Mouse (Mus musculus) forebrain, embryonic 15.5 days (tissue): ENCODE measurements around the gene Napsa. TPM values are rescaled to one million over a fixed set of nuclear protein-coding genes. Genes with fewer than 3 reads are reported as not detected.
A peak's percentile ranks its signal among the peaks of the same experiment; 100 is the strongest.

Source experiments
- ATAC-seq: fragments of 200-750 bp; cut with Nextera tagmentation; replicated peaks from 2 replicates; pipeline ENCODE4 v1.8.0; 2017; ENCODE audit warnings: mild to moderate bottlenecking, moderate TSS enrichment, moderate library complexity
- H3K27ac ChIP-seq: fragments of 300-500 bp; sonication (generic); replicated peaks from 2 replicates; pipeline ENCODE4 v1.5.1; 2015; ENCODE audit warnings: mild to moderate bottlenecking, inconsistent platforms
- H3K27me3 ChIP-seq: fragments of 300-500 bp; sonication (generic); 2 replicates; pipeline ENCODE4 v1.6.1; 2015; ENCODE audit warnings: inconsistent platforms
- H3K36me3 ChIP-seq: fragments of 300-500 bp; sonication (generic); 2 replicates; pipeline ENCODE4 v1.6.1; 2015; ENCODE audit warnings: mild to moderate bottlenecking, inconsistent platforms
- H3K4me1 ChIP-seq: fragments of 300-500 bp; sonication (generic); 2 replicates; pipeline ENCODE4 v1.6.1; 2015; ENCODE audit warnings: inconsistent platforms
- H3K4me2 ChIP-seq: fragments of 300-500 bp; sonication (generic); replicated peaks from 2 replicates; pipeline ENCODE4 v1.6.1; 2015; ENCODE audit warnings: mild to moderate bottlenecking, inconsistent platforms
- H3K4me3 ChIP-seq: fragments of 300-500 bp; sonication (generic); 2 replicates; pipeline ENCODE4 v1.5.1; 2015; ENCODE audit warnings: mild to moderate bottlenecking, inconsistent platforms
- H3K9ac ChIP-seq: fragments of 300-500 bp; sonication (generic); replicated peaks from 2 replicates; pipeline ENCODE4 v1.6.1; 2015; ENCODE audit warnings: mild to moderate bottlenecking, inconsistent platforms
- H3K9me3 ChIP-seq: fragments of 300-500 bp; sonication (generic); 2 replicates; pipeline ENCODE4 v1.6.1; 2016; ENCODE audit warnings: inconsistent platforms
- WGBS: fragments of 180-500 bp; shearing (Covaris S2); methylation state at CpG from one replicate; pipeline ENCODE4 v1.1.7; 2015; ENCODE audit warnings: mixed read lengths; 5-methylcytosine and 5-hydroxymethylcytosine counted together
- polyA plus RNA-seq: library from polyadenylated mRNA; unstranded; fragments of >200 nt; fragmentation: Nextera tagmentation; extraction: Ambion mirVana; gene quantifications from 2 replicates; pipeline ENCODE4 v1.2.1, GENCODE M21; 2015

Napsa gene
- polyA plus RNA-seq, 1 experiment from 2014 or later, result 1.6 TPM

GRCm38 (mm10) chr7:44591348-44592116 lies 19.4 kb downstream of the Napsa start:
- H3K36me3 ChIP-seq, result no peaks in the 10 kb centered on the region
- peak overlapping the region; percentile 58 for H3K9ac ChIP-seq
- no peak for ATAC-seq
- under 1% methylated on average over 58 of the region's 60 CpGs for WGBS
- peak overlapping the region; percentile 97 for H3K4me2 ChIP-seq
- H3K4me3 ChIP-seq, result peak overlapping the region; percentile 64
- no peaks in the 10 kb centered on the region for H3K9me3 ChIP-seq
- peaks cover 70% of the 10 kb centered on the region for H3K4me1 ChIP-seq
- H3K27me3 ChIP-seq, result peaks cover 27% of the 10 kb centered on the region
- no peak overlapping the region for H3K27ac ChIP-seq

GRCm38 (mm10) chr7:44593051-44593450 lies 20.9 kb downstream of the Napsa start:
- H3K4me3 ChIP-seq, result peak overlapping the region; percentile 64
- no peak overlapping the region for H3K27ac ChIP-seq
- H3K27me3 ChIP-seq, result peaks cover 19% of the 10 kb centered on the region
- no peak overlapping the region for H3K9ac ChIP-seq
- H3K4me2 ChIP-seq, result peak overlapping the region; percentile 97
- H3K9me3 ChIP-seq, result no peaks in the 10 kb centered on the region
- 2% methylated on average over 15 of the region's 15 CpGs for WGBS
- ATAC-seq, result no peak
- H3K4me1 ChIP-seq, result peaks cover 59% of the 10 kb centered on the region
- H3K36me3 ChIP-seq, result no peaks in the 10 kb centered on the region

GRCm38 (mm10) chr7:44593775-44594174 lies 21.6 kb downstream of the Napsa start:
- H3K9ac ChIP-seq, result peak overlapping the region; percentile 62
- H3K4me2 ChIP-seq, result peak overlapping the region; percentile 97
- peaks cover 52% of the 10 kb centered on the region for H3K4me1 ChIP-seq
- 0% methylated on average over 22 of the region's 22 CpGs for WGBS
- H3K4me3 ChIP-seq, result peak overlapping the region; percentile 51
- H3K27ac ChIP-seq, result peak overlapping the region; percentile 78
- H3K9me3 ChIP-seq, result no peaks in the 10 kb centered on the region
- peaks cover 19% of the 10 kb centered on the region for H3K27me3 ChIP-seq
- ATAC-seq, result peak; percentile 41
- no peaks in the 10 kb centered on the region for H3K36me3 ChIP-seq

GRCm38 (mm10) chr7:44594291-44594690 lies 22.1 kb downstream of the Napsa start:
- no peak for ATAC-seq
- 30% methylated on average over 6 of the region's 6 CpGs for WGBS

GRCm38 (mm10) chr7:44595131-44595561 lies 23.0 kb downstream of the Napsa start:
- H3K27ac ChIP-seq, result 0 out of 2 replicates have a peak overlapping the region, but pooled peaks have one; percentile 78
- WGBS, result 94% methylated on average over 20 of the region's 20 CpGs

More at GRCm38 (mm10) chr7:44594291-44594690, 22.1 kb downstream of the Napsa start:
- Histone ChIP-seq H3K4me2 (peak overlapping the region; percentile 97), H3K36me3 (no peaks in the 10 kb centered on the region), H3K9ac (peak overlapping the region; percentile 62), H3K4me1 (peaks cover 47% of the 10 kb centered on the region), H3K27ac (peak overlapping the region; percentile 78), H3K4me3 (peak overlapping the region; percentile 51), H3K9me3 (no peaks in the 10 kb centered on the region), H3K27me3 (peaks cover 19% of the 10 kb centered on the region)

GRCm38 (mm10) chr7:44596051-44596450 lies 23.9 kb downstream of the Napsa start:
- no peaks in the 10 kb centered on the region for H3K9me3 ChIP-seq
- no peak overlapping the region for H3K4me3 ChIP-seq
- no peak overlapping the region for H3K4me2 ChIP-seq
- H3K27me3 ChIP-seq, result peaks cover 22% of the 10 kb centered on the region
- H3K9ac ChIP-seq, result no peak overlapping the region
- 90% methylated on average over 5 of the region's 6 CpGs for WGBS
- no peak for ATAC-seq
- no peak overlapping the region for H3K27ac ChIP-seq
- H3K36me3 ChIP-seq, result no peaks in the 10 kb centered on the region
- peaks cover 37% of the 10 kb centered on the region for H3K4me1 ChIP-seq

More at GRCm38 (mm10) chr7:44595131-44595561, 23.0 kb downstream of the Napsa start:
- Histone ChIP-seq H3K9me3 (no peaks in the 10 kb centered on the region), H3K27me3 (peaks cover 19% of the 10 kb centered on the region), H3K4me3 (no peak overlapping the region), H3K4me1 (peaks cover 39% of the 10 kb centered on the region), H3K9ac (no peak overlapping the region), H3K4me2 (no peak overlapping the region), H3K36me3 (no peaks in the 10 kb centered on the region)
- no peak for ATAC-seq

GRCm38 (mm10) chr7:44596996-44597538 lies 24.9 kb downstream of the Napsa start:
- peaks cover 32% of the 10 kb centered on the region for H3K4me1 ChIP-seq
- H3K4me2 ChIP-seq, result no peak overlapping the region
- no peak overlapping the region for H3K9ac ChIP-seq
- no peak for ATAC-seq
- H3K9me3 ChIP-seq, result no peaks in the 10 kb centered on the region
- H3K36me3 ChIP-seq, result no peaks in the 10 kb centered on the region
- 71% methylated on average over 5 of the region's 5 CpGs for WGBS
- no peak overlapping the region for H3K27ac ChIP-seq
- no peak overlapping the region for H3K4me3 ChIP-seq
- H3K27me3 ChIP-seq, result peaks cover 24% of the 10 kb centered on the region

- Histone ChIP-seq H3K4me1 (peaks cover 32% of the 10 kb centered on the region), H3K9ac (no peak overlapping the region), H3K9me3 (no peaks in the 10 kb centered on the region), H3K4me3 (no peak overlapping the region), H3K27ac (no peak overlapping the region), H3K36me3 (no peaks in the 10 kb centered on the region), H3K27me3 (peaks cover 23% of the 10 kb centered on the region), H3K4me2 (no peak overlapping the region)
- no peak for ATAC-seq
- 86% methylated on average over 4 of the region's 4 CpGs for WGBS
Measured at GRCm38 (mm10) chr7:44597666-44598065, 25.5 kb downstream of the Napsa start.

GRCm38 (mm10) chr7:44598336-44598735 lies 26.2 kb downstream of the Napsa start:
- Histone ChIP-seq H3K9me3 (no peaks in the 10 kb centered on the region), H3K4me1 (peaks cover 26% of the 10 kb centered on the region), H3K27ac (no peak overlapping the region), H3K9ac (no peak overlapping the region), H3K36me3 (no peaks in the 10 kb centered on the region), H3K4me2 (no peak overlapping the region), H3K27me3 (peaks cover 21% of the 10 kb centered on the region), H3K4me3 (no peak overlapping the region)
- WGBS, result 85% methylated on average over 11 of the region's 12 CpGs
- ATAC-seq, result no peak

- WGBS, result 84% methylated on average over 10 of the region's 10 CpGs
- Histone ChIP-seq H3K4me1 (peaks cover 20% of the 10 kb centered on the region), H3K27me3 (peaks cover 42% of the 10 kb centered on the region), H3K9me3 (no peaks in the 10 kb centered on the region), H3K27ac (no peak overlapping the region), H3K4me2 (no peak overlapping the region), H3K9ac (no peak overlapping the region), H3K4me3 (no peak overlapping the region), H3K36me3 (no peaks in the 10 kb centered on the region)
- ATAC-seq, result no peak
Measured at GRCm38 (mm10) chr7:44600691-44601262, 28.6 kb downstream of the Napsa start.

GRCm38 (mm10) chr7:44601646-44602045 lies 29.5 kb downstream of the Napsa start:
- Histone ChIP-seq H3K4me2 (no peak overlapping the region), H3K27me3 (peaks cover 50% of the 10 kb centered on the region), H3K4me1 (peaks cover 20% of the 10 kb centered on the region), H3K36me3 (no peaks in the 10 kb centered on the region), H3K27ac (no peak overlapping the region), H3K4me3 (no peak overlapping the region), H3K9ac (no peak overlapping the region), H3K9me3 (no peaks in the 10 kb centered on the region)
- WGBS, result 16% methylated on average over 19 of the region's 19 CpGs
- no peak for ATAC-seq

GRCm38 (mm10) chr7:44602443-44602842 lies 30.3 kb downstream of the Napsa start:
- Histone ChIP-seq H3K4me3 (no peak overlapping the region), H3K36me3 (no peaks in the 10 kb centered on the region), H3K4me2 (no peak overlapping the region), H3K27me3 (peaks cover 58% of the 10 kb centered on the region), H3K9me3 (no peaks in the 10 kb centered on the region), H3K27ac (no peak overlapping the region), H3K4me1 (peaks cover 20% of the 10 kb centered on the region), H3K9ac (no peak overlapping the region)
- ATAC-seq, result 0 out of 2 replicates have a peak, but pooled peaks have one; percentile 20
- 9% methylated on average over 11 of the region's 11 CpGs for WGBS
